Mouse (Mus musculus) lung, adult 2 months (tissue): ENCODE results near the gene Gm853.

Experiments used
- CTCF ChIP-seq: fragments of 200-500 bp; IDR thresholded peaks from 2 replicates; pipeline ENCODE4 v1.5.1; 2011; ENCODE audit warnings: mild to moderate bottlenecking, low read length, control low read depth; ENCODE audit not compliant: insufficient read depth
- POLR2A ChIP-seq: fragments of 200-500 bp; IDR thresholded peaks from 2 replicates; pipeline ENCODE4 v1.6.1; 2011; ENCODE audit warnings: low read depth, mild to moderate bottlenecking, control low read depth, low read length, borderline replicate concordance; ENCODE audit errors: extremely low read depth

- no peak for TF ChIP-seq POLR2A
- no peak for TF ChIP-seq CTCF
Measured at GRCm38 (mm10) chr4:130252441-130253157, 30.4 kb upstream of the Gm853 start.
